Mouse (Mus musculus) Patski (cell line): ENCODE measurements at regions not wholly inside any gene's neighbourhood (a gene's known extent, or its start where the extent isn't known, plus 50 kb on each side); places are given as distances from the start of the nearest gene placed in this dataset.
"Not testable (repeated sequence)": the region's sequence is repeated elsewhere in the genome, so short reads cannot be mapped to it uniquely, and the experiment has no call there.

Experiments
- ATAC-seq: fragments of 100-300 bp; one replicate; pipeline ENCODE4 v1.8.0; 2021
- CTCF ChIA-PET: fragments of 350-600 bp; sonication (Branson Sonifier 250); formaldehyde crosslinking; loops from one replicate; lab custom pipeline; 2022; ENCODE audit warnings: inconsistent platforms; lab: Charles Lee
- POLR2A ChIA-PET: fragments of 350-600 bp; sonication (Branson Sonifier 250); formaldehyde crosslinking; loops from one replicate; lab custom pipeline; 2022; ENCODE audit warnings: antibody characterized with exemption, inconsistent platforms; lab: Charles Lee
- DNase-seq: peaks from one replicate; pipeline ENCODE4 v3.0.0-alpha.2; 2011; ENCODE audit warnings: low read depth, low spot score
- H3K27me3 ChIP-seq: fragments of 371-371 bp; one replicate; pipeline ENCODE4 v1.5.1; 2021
- CTCF ChIP-seq: fragments of 100-300 bp; IDR thresholded peaks from one replicate; pipeline ENCODE4 v1.5.1; 2021
- in situ Hi-C: fragments of 300-500 bp; cut with MboI; formaldehyde crosslinking; loops from 3 replicates; pipeline ENCODE4 v1.11.1; 2018; ENCODE audit warnings: low pct_unique_long_range_greater_than_20kb, mixed read lengths

- no peak for TF ChIP-seq CTCF
- ChIA-PET POLR2A (interaction anchor here (0.6 kb wide), 1 partner anchor 14 kb away, joined by 3 read pairs; no protein-coding TSS in a partner anchor), CTCF (no interaction called here)
- DNase-seq (no peak), ATAC-seq (no peak)
- H3K27me3 ChIP-seq, result peaks cover 31% of the 10 kb centered on the region
- in situ Hi-C loops, result no loop called here
These were observed 525.1 kb upstream of the Rorb start for GRCm38 (mm10) chr19:19636055-19636454.

GRCm38 (mm10) chr19:19587866-19588265, 476.9 kb upstream of the Rorb start:
- ChIA-PET POLR2A (no interaction called here), CTCF (no interaction called here)
- DNase-seq (no peak), ATAC-seq (no peak)
- peaks cover 36% of the 10 kb centered on the region for H3K27me3 ChIP-seq
- in situ Hi-C loops, result no loop called here
- TF ChIP-seq CTCF, result no peak

DNA sequence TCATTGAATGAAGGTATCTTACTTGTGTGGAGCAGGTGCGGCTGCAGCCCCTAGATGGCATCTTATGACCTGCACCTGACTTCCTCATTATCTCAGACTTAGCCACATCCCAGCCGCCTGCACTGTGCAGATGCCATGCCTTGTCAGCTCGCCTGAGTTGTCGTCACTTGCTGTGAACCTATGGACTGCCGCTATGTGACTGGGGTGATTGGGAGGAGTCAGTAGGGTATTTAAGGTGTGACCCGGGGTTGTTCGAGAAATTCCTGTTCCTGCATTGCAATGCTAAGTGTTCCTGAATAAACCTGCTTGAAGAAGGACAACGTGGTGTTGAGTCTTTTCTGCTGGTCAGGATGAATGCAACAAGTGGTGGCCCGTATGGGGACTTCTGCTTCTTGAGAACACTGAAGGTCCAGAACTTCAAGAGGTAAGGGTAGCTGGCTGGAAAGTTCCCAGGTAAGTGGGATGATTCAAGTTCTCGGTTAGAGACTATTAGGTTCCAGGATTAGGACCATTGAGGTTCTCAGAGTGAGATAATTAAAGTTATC, 464.1 kb upstream of the Rorb start:
- H3K27me3 ChIP-seq, result peaks cover 36% of the 10 kb centered on the region
- ATAC-seq, in situ Hi-C loops, DNase-seq, CTCF ChIA-PET, POLR2A ChIA-PET: not testable (repeated sequence)

GRCm38 (mm10) chr19:19564657-19565056, 453.7 kb upstream of the Rorb start:
- no peak for TF ChIP-seq CTCF
- ATAC-seq (no peak), DNase-seq (no peak)
- in situ Hi-C loops, result no loop called here
- ChIA-PET CTCF (no interaction called here), POLR2A (no interaction called here)
- H3K27me3 ChIP-seq, result peaks cover 61% of the 10 kb centered on the region

- no peak for ATAC-seq
- no peak for DNase-seq
- ChIA-PET POLR2A (no interaction called here), CTCF (no interaction called here)
- TF ChIP-seq CTCF, result no peak
- in situ Hi-C loops, result no loop called here
- H3K27me3 ChIP-seq, result peaks cover 61% of the 10 kb centered on the region
These were observed 424.1 kb upstream of the Rorb start for GRCm38 (mm10) chr19:19535131-19535530.

- POLR2A ChIA-PET, result no interaction called here
- CTCF ChIA-PET, result no interaction called here
- H3K27me3 ChIP-seq, result peaks cover 37% of the 10 kb centered on the region
- ATAC-seq, result no peak
- no peak for DNase-seq
- in situ Hi-C loops, result no loop called here
- TF ChIP-seq CTCF, result no peak
These were observed 413.2 kb upstream of the Rorb start for GRCm38 (mm10) chr19:19524232-19524631.

- no peak for TF ChIP-seq CTCF
- DNase-seq (no peak), ATAC-seq (no peak)
- in situ Hi-C loops, result no loop called here
- ChIA-PET CTCF (no interaction called here), POLR2A (no interaction called here)
- H3K27me3 ChIP-seq, result peaks cover 31% of the 10 kb centered on the region
These were observed 412.6 kb upstream of the Rorb start for GRCm38 (mm10) chr19:19523629-19524028.

DNA sequence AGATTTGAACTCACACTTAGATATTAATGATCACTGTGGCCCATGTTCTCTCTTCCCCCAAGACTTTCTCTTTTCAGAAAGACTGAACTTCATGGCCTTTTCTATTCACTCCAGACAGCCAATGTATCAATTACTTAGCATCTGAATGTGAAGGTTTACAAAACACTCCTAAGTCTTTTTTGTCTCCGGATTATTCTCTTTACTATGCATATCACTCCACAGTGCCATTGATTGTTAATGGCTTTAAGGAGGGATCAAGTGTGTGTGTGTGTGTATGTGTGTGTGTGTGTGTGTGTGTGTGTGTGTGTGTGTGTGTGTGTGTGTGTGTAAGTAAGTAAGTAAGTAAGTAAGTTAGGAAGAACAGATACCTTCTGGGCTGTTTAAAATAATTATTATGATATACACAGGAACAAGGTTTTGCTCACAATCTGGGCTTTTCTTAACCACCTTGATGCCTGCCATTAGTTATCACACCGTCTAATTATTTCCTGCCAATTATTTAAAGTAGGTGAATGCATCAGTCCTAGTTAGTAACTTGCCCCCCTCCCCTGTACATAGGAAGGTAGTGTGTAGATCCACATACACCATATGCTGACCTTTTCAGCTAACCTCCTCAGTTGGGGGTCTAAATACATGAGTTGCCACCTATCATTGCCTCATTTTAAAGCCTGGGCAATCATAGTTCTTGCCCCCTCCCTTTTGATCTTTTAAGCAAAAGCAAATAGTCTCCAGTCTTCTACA, 367.4 kb upstream of the Rorb start:
- TF ChIP-seq CTCF, result no peak
- peaks cover 23% of the 10 kb centered on the region for H3K27me3 ChIP-seq
- ChIA-PET POLR2A (no interaction called here), CTCF (no interaction called here)
- in situ Hi-C loops, result no loop called here
- no peak for DNase-seq
- no peak for ATAC-seq
